Mouse (Mus musculus) cortical plate, adult 2 months (tissue): ENCODE measurements at regions not wholly inside any gene's neighbourhood (a gene's known extent, or its start where the extent isn't known, plus 50 kb on each side); places are given as distances from the start of the nearest gene placed in this dataset.

Source experiments
- CTCF ChIP-seq: fragments of 200-500 bp; IDR thresholded peaks from 2 replicates; pipeline ENCODE4 v1.5.1; 2011; ENCODE audit warnings: mild to moderate bottlenecking, control low read depth, low read length; ENCODE audit not compliant: insufficient read depth; ENCODE audit errors: extremely low read depth
- POLR2A ChIP-seq: fragments of 200-500 bp; IDR thresholded peaks from 2 replicates; pipeline ENCODE4 v1.6.1; 2011; ENCODE audit warnings: mild to moderate bottlenecking, low read length, control low read depth; ENCODE audit not compliant: insufficient read depth; ENCODE audit errors: extremely low read depth

- TF ChIP-seq CTCF (no peak), POLR2A (no peak)
Measured at GRCm38 (mm10) chr13:72241919-72242318, 278.4 kb upstream of the Irx1 start.
